Comparison of ENCODE assay signal across 7 mouse cellular contexts in the genomic region with DNA sequence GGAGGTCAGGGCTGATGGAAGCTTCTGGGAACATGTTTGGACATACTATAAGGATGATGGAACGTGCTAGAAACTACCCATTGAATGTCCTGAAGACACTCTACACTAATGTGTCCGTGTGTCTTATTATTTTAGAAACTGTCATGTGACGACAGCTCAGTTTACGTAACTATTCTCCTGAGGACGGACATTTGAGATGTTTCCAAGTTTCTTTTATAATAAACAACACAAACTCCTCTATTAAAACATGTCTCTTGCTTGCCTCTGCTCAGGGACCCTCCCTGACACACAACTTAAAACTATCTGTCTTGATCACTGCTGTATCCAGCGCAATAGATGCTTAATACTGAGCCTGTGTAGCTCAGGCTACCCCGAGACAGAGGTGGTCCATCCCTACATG. TPM values are rescaled to one million over a fixed set of nuclear protein-coding genes. Genes with fewer than 3 reads are reported as not detected.
"Had no signal": no experiment of that assay in that cellular context is flagged by ENCODE, and none has a peak within 500 bp of the region (broad histone marks: within the 10 kb centered on the region; RNA-seq: fewer than 3 reads in every experiment).

No protein-coding gene starts in this region.

- H3K27me3 ChIP-seq: kidney, embryonic 15.5 days; limb, embryonic 12.5 days; limb, embryonic 15.5 days; liver, embryonic 13.5 days had no signal

- DNase-seq: liver, embryonic 13.5 days had no signal

- H3K27ac ChIP-seq: kidney, embryonic 15.5 days; limb, embryonic 12.5 days; limb, embryonic 15.5 days; liver, embryonic 13.5 days; stomach, postnatal 0 days had no signal

- H3K4me1 ChIP-seq: limb, embryonic 12.5 days; limb, embryonic 15.5 days had no signal

- H3K4me3 ChIP-seq: kidney, embryonic 15.5 days; limb, embryonic 12.5 days; limb, embryonic 15.5 days; liver, embryonic 13.5 days had no signal

RNA-seq across cellular contexts. Expression of gene Nxph4, which starts 41.4 kb away (rescaled TPM):
- total RNA-seq: megakaryocyte progenitor cell, adult 5-6 weeks; megakaryocyte-erythroid progenitor cell, adult 5-6 weeks had no signal
